Mouse (Mus musculus) liver, embryonic 14 days (tissue): Measurements from ENCODE around the gene Dclk3. TPM values are rescaled to one million over a fixed set of nuclear protein-coding genes. Genes with fewer than 3 reads are reported as not detected.

Experiments used
- polyA plus RNA-seq: library from polyadenylated mRNA; depleted of rRNA; stranded (reverse); fragments of >200 nt; gene quantifications from 2 replicates; pipeline ENCODE4 v1.2.3, GENCODE M21; 2012; rRNA removed

The Dclk3 gene
- 0.01 and 0.02 TPM in 2 replicates for polyA plus RNA-seq

GRCm38 (mm10) chr9:111438904-111439835, at the start of gene Dclk3:
Dclk3 (plus strand) TSS chr9:111439081.

Other genes starting within 250 kb of the Dclk3 start
- 17.2 and 17.6 TPM in 2 replicates for gene Mlh1, start 167.3 kb upstream of the Dclk3 start, polyA plus RNA-seq
- 9.0 and 10.0 TPM in 2 replicates for gene Epm2aip1, start 167.2 kb upstream of the Dclk3 start, polyA plus RNA-seq
- 0.01 and 0.02 TPM in 2 replicates for gene Trank1, start 127.3 kb upstream of the Dclk3 start, polyA plus RNA-seq